Mouse (Mus musculus) myocyte (in vitro differentiated cells): Measurements from ENCODE around the gene Nrm. TPM values are rescaled to one million over a fixed set of nuclear protein-coding genes. Genes with fewer than 3 reads are reported as not detected.
"Not testable (repeated sequence)": the region's sequence is repeated elsewhere in the genome, so short reads cannot be mapped to it uniquely, and the experiment has no call there.

Experiments
- H3K27me3 ChIP-seq: one replicate; pipeline ENCODE4 v1.6.1; 2011; ENCODE audit not compliant: control insufficient read depth, insufficient read depth, insufficient read length
- H3K36me3 ChIP-seq: one replicate; pipeline ENCODE4 v1.6.1; 2011; ENCODE audit not compliant: control insufficient read depth, insufficient read depth
- H3K4me2 ChIP-seq: one replicate; pipeline ENCODE4 v1.6.1; 2011; ENCODE audit warnings: low read depth, control low read depth
- H3K4me3 ChIP-seq: one replicate; pipeline ENCODE4 v1.5.1; 2011; ENCODE audit warnings: mild to moderate bottlenecking, control low read depth, moderate library complexity
- H3K79me2 ChIP-seq: one replicate; pipeline ENCODE4 v1.6.1; 2011; ENCODE audit not compliant: control insufficient read depth, insufficient read depth
- H3ac ChIP-seq: one replicate; pipeline ENCODE4 v1.6.1; 2011; ENCODE audit not compliant: control insufficient read depth, insufficient read length
- CEBPB ChIP-seq: IDR thresholded peaks from 2 replicates; pipeline ENCODE4 v1.6.1; 2011; ENCODE audit warnings: mild to moderate bottlenecking, moderate library complexity; ENCODE audit not compliant: poor library complexity, insufficient read depth, severe bottlenecking
- E2F4 ChIP-seq: IDR thresholded peaks from one replicate; pipeline ENCODE4 v1.6.1; 2011; ENCODE audit warnings: mild to moderate bottlenecking, control low read depth, moderate library complexity; ENCODE audit not compliant: insufficient read depth
- MAX ChIP-seq: IDR thresholded peaks from one replicate; pipeline ENCODE4 v1.6.1; 2011; ENCODE audit warnings: low read depth, mild to moderate bottlenecking, control low read depth
- MYOD1 ChIP-seq, 3 experiments: IDR thresholded peaks; one replicate each; pipeline ENCODE4 v1.6.1; 2011; ENCODE audit warnings: control low read depth in 2 of 3, low read depth in 2 of 3, mild to moderate bottlenecking in 2 of 3, moderate library complexity in 1 of 3; ENCODE audit not compliant: insufficient read length in 2 of 3, control insufficient read depth in 1 of 3
- MYOG ChIP-seq, 3 experiments: IDR thresholded peaks; one replicate each; pipeline ENCODE4 v1.6.1; 2011; ENCODE audit warnings: control low read depth in 2 of 3, low read depth in 2 of 3, mild to moderate bottlenecking in 2 of 3; ENCODE audit not compliant: insufficient read length in 2 of 3, control insufficient read depth in 1 of 3, insufficient read depth in 1 of 3
- POLR2A ChIP-seq: IDR thresholded peaks from one replicate; pipeline ENCODE4 v1.6.1; 2011; ENCODE audit warnings: low read depth, mild to moderate bottlenecking, control low read depth, moderate library complexity; ENCODE audit not compliant: insufficient read length
- POLR2AphosphoS2 ChIP-seq: IDR thresholded peaks from one replicate; pipeline ENCODE4 v1.6.1; 2011; ENCODE audit warnings: low read depth, control low read depth; ENCODE audit not compliant: insufficient read length
- REST ChIP-seq: IDR thresholded peaks from one replicate; pipeline ENCODE4 v1.6.1; 2011; ENCODE audit warnings: mild to moderate bottlenecking, control low read depth, moderate library complexity; ENCODE audit not compliant: insufficient read depth, insufficient read length
- SRF ChIP-seq: IDR thresholded peaks from one replicate; pipeline ENCODE4 v1.6.1; 2011; ENCODE audit warnings: low read depth; ENCODE audit not compliant: control insufficient read depth, insufficient read length
- TCF12 ChIP-seq: IDR thresholded peaks from one replicate; pipeline ENCODE4 v1.6.1; 2011; ENCODE audit warnings: mild to moderate bottlenecking, control low read depth; ENCODE audit not compliant: poor library complexity, insufficient read depth, severe bottlenecking
- TCF3 ChIP-seq: IDR thresholded peaks from one replicate; pipeline ENCODE4 v1.6.1; 2011; ENCODE audit warnings: low read depth, control low read depth; ENCODE audit not compliant: insufficient read length
- USF1 ChIP-seq: IDR thresholded peaks from one replicate; pipeline ENCODE4 v1.6.1; 2011; ENCODE audit warnings: low read depth, mild to moderate bottlenecking, control low read depth, moderate library complexity
- polyA plus RNA-seq: library from polyadenylated mRNA; unstranded; fragments of >200 nt; fragmentation: generic; extraction: Trizol; gene quantifications from one replicate; pipeline ENCODE4 v1.2.1, GENCODE M21; 2012; ENCODE audit warnings: missing spikeins

Nrm gene
- polyA plus RNA-seq, 1 experiment, result 18.5 TPM

GRCm38 (mm10) chr17:35838122-35838544, 23.0 kb upstream of the Nrm start, which contains the start of gene Tubb5:
Tubb5 (minus strand) TSS chr17:35838306.
- Histone ChIP-seq H3K4me2 (peak within 1 kb of the TSS; percentile 79), H3ac (peak within 1 kb of the TSS; percentile 32), H3K27me3 (no peaks in the 10 kb centered on the region), H3K79me2 (peaks cover 60% of the 10 kb centered on the region), H3K4me3 (peak within 1 kb of the TSS; percentile 96), H3K36me3 (peaks cover 30% of the 10 kb centered on the region)
- no peak for TF ChIP-seq SRF
- TF ChIP-seq POLR2AphosphoS2, result peak; percentile 97
- no peak for TF ChIP-seq TCF3
- TF ChIP-seq MYOG (IDR thresholded peaks at IDR 0.05; ENCODE audit: control insufficient read depth in 1 of 3, insufficient read depth in 1 of 3, insufficient read length in 2 of 3, low read depth in 2 of 3), result no peak
- peak; percentile 47 for TF ChIP-seq E2F4
- no peak for TF ChIP-seq MAX
- TF ChIP-seq REST, result peak; percentile 40
- no peak for TF ChIP-seq CEBPB
- TF ChIP-seq USF1, result peak; percentile 96
- peak; percentile 95 for TF ChIP-seq POLR2A
- no peak for TF ChIP-seq MYOD1 (IDR thresholded peaks at IDR 0.05; ENCODE audit: control insufficient read depth in 1 of 3, insufficient read length in 2 of 3, low read depth in 2 of 3)
- TF ChIP-seq TCF12, result no peak

- peak overlapping the region; percentile 79 for H3K4me2 ChIP-seq
- no peak for TF ChIP-seq SRF
- peak in 1 of 3 experiments; percentile 13 for TF ChIP-seq MYOD1 (IDR thresholded peaks at IDR 0.05; ENCODE audit: control insufficient read depth in 1 of 3, insufficient read length in 2 of 3, low read depth in 2 of 3)
- TF ChIP-seq POLR2A, result no peak
- peak in 1 of 3 experiments; percentile 36 for TF ChIP-seq MYOG (IDR thresholded peaks at IDR 0.05; ENCODE audit: control insufficient read depth in 1 of 3, insufficient read depth in 1 of 3, insufficient read length in 2 of 3, low read depth in 2 of 3)
- TF ChIP-seq TCF12, result no peak
- H3K79me2 ChIP-seq, result peaks cover 61% of the 10 kb centered on the region
- H3K36me3 ChIP-seq, result peaks cover 29% of the 10 kb centered on the region
- no peak overlapping the region for H3ac ChIP-seq
- peak overlapping the region; percentile 96 for H3K4me3 ChIP-seq
- no peaks in the 10 kb centered on the region for H3K27me3 ChIP-seq
These were observed 22.5 kb upstream of the Nrm start for GRCm38 (mm10) chr17:35838570-35838969.

- H3ac ChIP-seq, H3K27me3 ChIP-seq: not testable (repeated sequence)
- peak overlapping the region; percentile 79 for H3K4me2 ChIP-seq
- H3K79me2 ChIP-seq, result peaks cover 58% of the 10 kb centered on the region
- H3K36me3 ChIP-seq, result peaks cover 26% of the 10 kb centered on the region
- H3K4me3 ChIP-seq, result peak overlapping the region; percentile 96
These were observed 22.1 kb upstream of the Nrm start for GRCm38 (mm10) chr17:35839002-35839401.

- H3K4me2 ChIP-seq, result peak overlapping the region; percentile 61
- peak overlapping the region; percentile 64 for H3K4me3 ChIP-seq
- H3K79me2 ChIP-seq, result peaks cover 42% of the 10 kb centered on the region
- peaks cover 18% of the 10 kb centered on the region for H3K36me3 ChIP-seq
- TF ChIP-seq USF1 (no peak), TCF3 (no peak), E2F4 (no peak), MYOD1 (IDR thresholded peaks at IDR 0.05; ENCODE audit: control insufficient read depth in 1 of 3, insufficient read length in 2 of 3, low read depth in 2 of 3) (no peak), MYOG (IDR thresholded peaks at IDR 0.05; ENCODE audit: control insufficient read depth in 1 of 3, insufficient read depth in 1 of 3, insufficient read length in 2 of 3, low read depth in 2 of 3) (no peak), POLR2A (no peak), CEBPB (no peak), POLR2AphosphoS2 (no peak), REST (no peak), SRF (no peak), TCF12 (no peak), MAX (no peak)
- no peaks in the 10 kb centered on the region for H3K27me3 ChIP-seq
- no peak overlapping the region for H3ac ChIP-seq
These were observed 20.6 kb upstream of the Nrm start for GRCm38 (mm10) chr17:35840561-35840960.

- H3K4me3 ChIP-seq, result peak within 1 kb of the TSS; percentile 64
- H3K4me2 ChIP-seq, result peak within 1 kb of the TSS; percentile 86
- peaks cover 35% of the 10 kb centered on the region for H3K79me2 ChIP-seq
- peaks cover 12% of the 10 kb centered on the region for H3K36me3 ChIP-seq
- TF ChIP-seq POLR2AphosphoS2, result no peak
- peak in 1 of 3 experiments; percentile 51 for TF ChIP-seq MYOG (IDR thresholded peaks at IDR 0.05; ENCODE audit: control insufficient read depth in 1 of 3, insufficient read depth in 1 of 3, insufficient read length in 2 of 3, low read depth in 2 of 3)
- no peak for TF ChIP-seq TCF3
- peak in 2 of 3 experiments; percentile 21 to 49 for TF ChIP-seq MYOD1 (IDR thresholded peaks at IDR 0.05; ENCODE audit: control insufficient read depth in 1 of 3, insufficient read length in 2 of 3, low read depth in 2 of 3)
- TF ChIP-seq USF1, result no peak
- no peak for TF ChIP-seq REST
- peak; percentile 94 for TF ChIP-seq E2F4
- no peak for TF ChIP-seq TCF12
- TF ChIP-seq CEBPB, result peak; percentile 39; the same call in 1 of the 2 replicates
- TF ChIP-seq MAX, result no peak
- TF ChIP-seq SRF, result peak; percentile 37
- TF ChIP-seq POLR2A, result peak; percentile 53
- H3ac ChIP-seq, result no peak within 1 kb of the TSS
- no peaks in the 10 kb centered on the region for H3K27me3 ChIP-seq
These were observed 19.8 kb upstream of the Nrm start, which contains the start of gene Mdc1 for GRCm38 (mm10) chr17:35841076-35841950. Mdc1 (plus strand) TSS chr17:35841515.
